Mouse (Mus musculus) stomach, embryonic 15.5 days (tissue): ENCODE data around the gene Gle1. TPM values are rescaled to one million over a fixed set of nuclear protein-coding genes. Genes with fewer than 3 reads are reported as not detected.

Experiments
- ATAC-seq: fragments of 200-750 bp; cut with Nextera tagmentation; 2 replicates; pipeline ENCODE4 v1.8.0; 2017; ENCODE audit warnings: low read depth, moderate number of reproducible peaks, moderate TSS enrichment; ENCODE audit not compliant: insufficient read depth, low FRiP score
- H3K27ac ChIP-seq: fragments of 300-500 bp; sonication (generic); 2 replicates; pipeline ENCODE4 v1.5.1; 2015; ENCODE audit warnings: mild to moderate bottlenecking, inconsistent platforms
- H3K27me3 ChIP-seq: fragments of 300-500 bp; sonication (generic); replicated peaks from 2 replicates; pipeline ENCODE4 v1.6.1; 2015; ENCODE audit warnings: inconsistent platforms
- H3K36me3 ChIP-seq: fragments of 300-500 bp; sonication (generic); 2 replicates; pipeline ENCODE4 v1.6.1; 2015; ENCODE audit warnings: inconsistent platforms
- H3K4me1 ChIP-seq: fragments of 300-500 bp; sonication (generic); 2 replicates; pipeline ENCODE4 v1.6.1; 2015; ENCODE audit warnings: inconsistent platforms
- H3K4me2 ChIP-seq: fragments of 300-500 bp; sonication (generic); 2 replicates; pipeline ENCODE4 v1.6.1; 2015; ENCODE audit warnings: mild to moderate bottlenecking, inconsistent platforms
- H3K4me3 ChIP-seq: fragments of 300-500 bp; sonication (generic); replicated peaks from 2 replicates; pipeline ENCODE4 v1.5.1; 2015; ENCODE audit warnings: inconsistent platforms
- H3K9ac ChIP-seq: fragments of 300-500 bp; sonication (generic); 2 replicates; pipeline ENCODE4 v1.6.1; 2015; ENCODE audit warnings: inconsistent platforms
- H3K9me3 ChIP-seq: fragments of 300-500 bp; sonication (generic); 2 replicates; pipeline ENCODE4 v1.6.1; 2016; ENCODE audit warnings: inconsistent platforms
- WGBS: fragments of 180-500 bp; shearing (Covaris S2); methylation state at CpG from one replicate; pipeline ENCODE4 v1.1.7; 2015; 5-methylcytosine and 5-hydroxymethylcytosine counted together
- polyA plus RNA-seq: library from polyadenylated mRNA; unstranded; fragments of >200 nt; fragmentation: Nextera tagmentation; extraction: Ambion mirVana; gene quantifications from 2 replicates; pipeline ENCODE4 v1.2.1, GENCODE M21; 2015

The Gle1 gene
- polyA plus RNA-seq, 1 experiment from 2014 or later: 49.3 TPM

DNA sequence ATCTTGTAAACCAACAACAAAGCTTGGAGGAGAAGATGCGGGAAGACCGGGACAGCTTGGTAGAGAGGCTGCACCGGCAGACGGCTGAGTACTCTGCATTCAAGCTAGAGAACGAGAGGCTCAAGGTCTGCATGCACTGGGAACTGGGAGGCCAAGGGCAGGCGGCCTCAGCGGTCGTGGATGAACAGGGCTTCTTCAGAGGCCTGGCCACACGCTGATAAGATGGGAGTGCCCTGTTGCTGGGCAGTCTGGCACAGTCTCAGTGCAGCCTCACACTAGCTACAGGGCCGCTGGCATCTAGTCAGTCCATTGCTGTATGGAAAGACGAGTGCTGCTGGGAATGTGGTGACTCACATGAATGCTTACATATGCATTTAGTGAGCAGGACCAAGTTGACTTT is 17.6 kb upstream of the Gle1 start:
- ATAC-seq: peak; percentile 84; the same call in 1 of the 2 replicates
- no peaks in the 10 kb centered on the region for H3K4me1 ChIP-seq
- no peak overlapping the region for H3K9ac ChIP-seq
- no peaks in the 10 kb centered on the region for H3K9me3 ChIP-seq
- WGBS: 88% methylated on average over 11 of the region's 11 CpGs
- H3K4me3 ChIP-seq: no peak overlapping the region
- H3K4me2 ChIP-seq: no peak overlapping the region
- H3K36me3 ChIP-seq: peaks cover 60% of the 10 kb centered on the region
- no peaks in the 10 kb centered on the region for H3K27me3 ChIP-seq
- H3K27ac ChIP-seq: no peak overlapping the region

DNA sequence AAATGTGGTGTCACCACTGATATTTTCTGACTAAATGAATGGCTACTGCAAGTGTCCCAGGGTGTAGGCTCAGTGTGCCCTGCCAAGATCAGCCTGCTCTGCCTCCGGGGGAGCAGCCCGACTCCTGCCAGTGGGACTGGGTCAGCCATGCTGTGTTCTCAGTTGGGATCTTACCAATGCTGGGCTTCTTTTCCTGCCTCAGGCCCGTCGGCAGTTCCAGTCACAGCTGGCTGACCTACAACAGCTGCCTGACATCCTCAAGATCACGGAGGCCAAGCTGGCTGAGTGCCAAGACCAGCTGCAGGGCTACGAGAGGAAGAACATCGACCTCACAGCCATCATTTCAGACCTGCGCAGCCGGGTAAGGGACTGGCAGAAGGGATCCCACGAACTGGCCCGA is 13.2 kb upstream of the Gle1 start:
- no peak for ATAC-seq
- H3K27me3 ChIP-seq: no peaks in the 10 kb centered on the region
- WGBS: 41% methylated on average over 11 of the region's 11 CpGs
- H3K4me1 ChIP-seq: no peaks in the 10 kb centered on the region
- no peak overlapping the region for H3K4me2 ChIP-seq
- no peak overlapping the region for H3K9ac ChIP-seq
- 0 out of 2 replicates have a peak overlapping the region, but pooled peaks have one; percentile 16 for H3K27ac ChIP-seq
- peaks cover 66% of the 10 kb centered on the region for H3K36me3 ChIP-seq
- no peaks in the 10 kb centered on the region for H3K9me3 ChIP-seq
- H3K4me3 ChIP-seq: no peak overlapping the region

DNA sequence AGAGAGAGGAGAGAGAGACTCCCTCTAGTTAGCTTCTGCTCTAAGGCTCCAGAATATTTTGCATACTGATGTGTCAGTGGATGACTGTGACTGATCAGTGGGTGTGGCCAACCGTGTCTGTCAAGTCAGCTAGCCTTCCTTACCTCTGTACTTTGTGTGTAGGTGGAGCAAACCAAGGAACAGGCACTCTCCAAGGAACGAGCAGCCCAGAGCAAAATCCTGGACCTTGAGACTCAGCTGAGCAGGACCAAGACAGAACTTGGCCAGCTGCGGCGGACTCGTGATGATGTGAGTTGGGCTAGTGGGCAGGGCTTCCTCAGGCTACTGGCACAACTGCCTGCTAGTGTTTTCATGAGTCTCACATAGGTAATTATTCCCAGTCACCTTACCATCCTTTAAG is 8.7 kb upstream of the Gle1 start:
- Histone ChIP-seq H3K27ac (no peak overlapping the region), H3K4me2 (no peak overlapping the region), H3K9me3 (no peaks in the 10 kb centered on the region), H3K27me3 (no peaks in the 10 kb centered on the region), H3K36me3 (peaks cover 63% of the 10 kb centered on the region), H3K9ac (no peak overlapping the region), H3K4me3 (no peak overlapping the region), H3K4me1 (no peaks in the 10 kb centered on the region)
- WGBS: 87% methylated on average over 5 of the region's 5 CpGs
- ATAC-seq: no peak

DNA sequence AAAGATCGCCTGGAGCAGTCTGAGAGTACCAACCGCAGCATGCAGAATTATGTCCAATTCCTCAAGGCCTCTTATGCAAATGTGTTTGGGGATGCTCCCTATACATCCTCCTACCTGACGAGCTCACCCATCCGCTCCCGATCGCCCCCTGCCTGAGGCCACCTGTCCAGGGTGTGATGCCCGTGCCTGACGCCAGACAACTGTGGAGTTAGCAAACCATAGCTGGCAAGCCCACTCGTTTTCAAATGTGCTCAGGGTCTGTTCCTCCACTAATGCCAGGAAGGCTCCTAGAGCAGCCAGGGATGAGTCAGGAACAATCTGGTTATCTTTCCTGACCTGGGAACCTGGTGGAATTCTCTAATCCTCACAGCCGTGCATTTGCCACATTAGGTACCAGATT is 4.7 kb upstream of the Gle1 start:
- no peak overlapping the region for H3K4me3 ChIP-seq
- no peaks in the 10 kb centered on the region for H3K27me3 ChIP-seq
- H3K4me2 ChIP-seq: no peak overlapping the region
- WGBS: 83% methylated on average over 10 of the region's 10 CpGs
- no peaks in the 10 kb centered on the region for H3K9me3 ChIP-seq
- H3K4me1 ChIP-seq: no peaks in the 10 kb centered on the region
- no peak overlapping the region for H3K9ac ChIP-seq
- no peak overlapping the region for H3K27ac ChIP-seq
- no peak for ATAC-seq
- H3K36me3 ChIP-seq: peaks cover 33% of the 10 kb centered on the region

DNA sequence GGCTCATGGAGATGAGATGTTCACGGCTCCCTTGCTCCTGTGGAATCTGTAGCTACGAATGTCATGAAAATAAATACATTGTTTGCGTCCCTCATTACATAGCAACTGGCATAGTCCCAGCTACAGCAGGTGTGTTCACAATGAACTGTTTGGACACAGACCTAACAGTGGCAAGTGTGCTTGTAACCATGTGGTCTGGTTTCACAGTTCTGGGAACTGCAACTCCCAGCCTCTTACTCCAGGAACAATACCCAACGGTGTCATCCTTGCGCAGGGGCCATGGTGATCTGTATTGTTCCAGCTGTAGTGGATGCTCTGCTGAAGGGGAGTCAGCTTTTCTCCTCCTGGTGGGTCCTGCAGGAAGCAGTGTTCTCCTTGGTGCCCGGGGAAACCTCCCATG is 4.0 kb upstream of the Gle1 start:
- H3K4me1 ChIP-seq: peaks cover 3% of the 10 kb centered on the region; the same call in 1 of the 2 replicates
- ATAC-seq: no peak
- H3K27me3 ChIP-seq: no peaks in the 10 kb centered on the region
- no peak overlapping the region for H3K9ac ChIP-seq
- no peak overlapping the region for H3K4me3 ChIP-seq
- H3K4me2 ChIP-seq: no peak overlapping the region
- WGBS: 89% methylated on average over 6 of the region's 6 CpGs
- no peak overlapping the region for H3K27ac ChIP-seq
- peaks cover 26% of the 10 kb centered on the region for H3K36me3 ChIP-seq
- no peaks in the 10 kb centered on the region for H3K9me3 ChIP-seq

DNA sequence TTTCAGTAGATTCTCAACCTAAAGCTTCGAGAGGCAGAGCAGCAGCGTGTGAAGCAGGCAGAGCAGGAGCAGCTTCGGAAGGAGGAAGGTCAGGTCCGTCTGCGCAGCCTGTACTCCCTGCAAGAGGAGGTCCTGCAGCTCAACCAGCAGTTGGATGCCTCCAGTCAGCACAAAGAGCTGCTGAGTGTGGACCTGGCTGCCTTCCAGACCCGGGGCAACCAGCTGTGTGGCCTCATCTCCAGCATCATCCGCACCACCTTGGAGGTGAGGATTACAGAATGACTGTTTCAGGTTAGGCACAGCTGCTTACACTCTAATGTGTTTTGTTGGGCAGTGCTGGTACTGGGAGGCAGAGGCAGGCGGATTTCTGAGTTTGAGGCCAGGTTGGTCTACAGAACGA is 4.8 kb downstream of the Gle1 start:
- no peak overlapping the region for H3K4me2 ChIP-seq
- no peak for ATAC-seq
- no peak overlapping the region for H3K27ac ChIP-seq
- H3K9me3 ChIP-seq: no peaks in the 10 kb centered on the region
- H3K27me3 ChIP-seq: no peaks in the 10 kb centered on the region
- WGBS: 91% methylated on average over 9 of the region's 9 CpGs
- H3K4me3 ChIP-seq: no peak overlapping the region
- H3K36me3 ChIP-seq: peaks cover 45% of the 10 kb centered on the region
- no peak overlapping the region for H3K9ac ChIP-seq
- peaks cover 3% of the 10 kb centered on the region; the same call in 1 of the 2 replicates for H3K4me1 ChIP-seq

DNA sequence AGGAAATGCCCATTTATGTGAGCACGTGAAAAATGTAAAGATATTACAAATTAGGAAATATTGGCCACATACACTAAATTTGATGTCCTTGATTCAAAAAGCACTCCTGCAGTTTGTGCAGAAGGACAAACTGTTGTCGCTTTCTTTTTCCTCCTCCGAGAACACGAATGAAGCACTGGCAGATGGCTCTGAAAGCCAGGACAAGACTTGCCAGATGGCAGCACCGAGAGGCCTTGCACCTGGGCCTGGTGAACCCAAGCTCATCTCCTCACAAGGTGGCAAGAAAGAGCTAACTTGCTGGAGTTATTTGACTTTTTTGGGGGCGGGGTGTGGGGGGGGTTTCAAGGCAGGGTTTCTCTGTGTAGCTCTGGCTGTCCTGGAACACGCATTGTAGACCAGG is 5.6 kb downstream of the Gle1 start:
- Histone ChIP-seq H3K36me3 (peaks cover 45% of the 10 kb centered on the region), H3K27me3 (no peaks in the 10 kb centered on the region), H3K4me3 (no peak overlapping the region), H3K4me1 (peaks cover 3% of the 10 kb centered on the region; the same call in 1 of the 2 replicates), H3K9me3 (no peaks in the 10 kb centered on the region), H3K27ac (no peak overlapping the region), H3K9ac (no peak overlapping the region), H3K4me2 (no peak overlapping the region)
- 94% methylated on average over 7 of the region's 7 CpGs for WGBS
- ATAC-seq: no peak

DNA sequence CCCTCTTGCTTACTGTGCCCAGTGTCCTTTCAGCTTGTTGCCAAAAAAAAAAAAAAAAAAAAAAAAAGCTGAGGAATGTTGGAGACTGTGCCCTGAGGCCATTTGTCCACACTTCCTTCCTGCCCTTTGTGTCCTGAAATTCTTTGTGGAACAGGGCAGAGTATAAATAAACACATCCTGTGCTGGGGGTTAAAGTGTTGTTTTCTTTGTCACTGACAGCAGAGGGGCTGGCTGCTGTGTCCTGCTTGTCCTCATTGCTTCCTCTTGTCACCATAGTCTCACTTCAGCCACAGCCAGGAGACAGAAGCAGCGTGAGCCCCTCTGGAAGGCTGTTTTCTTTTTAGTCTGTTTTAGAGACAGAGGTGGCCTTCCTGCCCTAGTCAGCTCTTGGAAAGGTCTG is 9.5 kb downstream of the Gle1 start:
- ATAC-seq: no peak
- Histone ChIP-seq H3K4me3 (no peak overlapping the region), H3K27me3 (no peaks in the 10 kb centered on the region), H3K4me2 (no peak overlapping the region), H3K36me3 (peaks cover 55% of the 10 kb centered on the region), H3K4me1 (no peaks in the 10 kb centered on the region), H3K27ac (peak overlapping the region; percentile 46; the same call in 1 of the 2 replicates), H3K9ac (no peak overlapping the region), H3K9me3 (no peaks in the 10 kb centered on the region)
- 30% methylated on average over 1 of the region's 1 CpGs for WGBS

DNA sequence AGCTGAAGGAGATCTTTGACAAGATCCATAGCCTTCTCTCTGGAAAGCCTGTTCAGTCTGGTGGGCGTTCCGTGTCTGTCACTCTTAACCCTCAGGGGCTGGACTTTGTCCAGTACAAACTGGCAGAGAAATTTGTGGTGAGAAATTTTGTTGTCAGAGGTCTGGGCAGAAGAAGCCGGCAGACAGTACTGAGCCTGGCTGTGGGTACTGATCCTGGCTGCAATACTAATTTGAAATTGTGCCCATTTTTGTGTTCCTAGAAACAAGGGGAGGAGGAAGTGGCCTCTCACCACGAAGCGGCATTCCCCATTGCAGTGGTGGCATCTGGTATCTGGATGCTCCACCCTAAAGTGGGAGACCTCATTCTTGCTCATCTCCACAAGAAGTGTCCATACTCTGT is 13.7 kb downstream of the Gle1 start:
- no peak overlapping the region for H3K27ac ChIP-seq
- no peak overlapping the region for H3K4me2 ChIP-seq
- ATAC-seq: no peak
- WGBS: 95% methylated on average over 5 of the region's 5 CpGs
- H3K9ac ChIP-seq: no peak overlapping the region
- peaks cover 53% of the 10 kb centered on the region for H3K36me3 ChIP-seq
- no peaks in the 10 kb centered on the region for H3K9me3 ChIP-seq
- H3K27me3 ChIP-seq: no peaks in the 10 kb centered on the region
- H3K4me1 ChIP-seq: no peaks in the 10 kb centered on the region
- no peak overlapping the region for H3K4me3 ChIP-seq

DNA sequence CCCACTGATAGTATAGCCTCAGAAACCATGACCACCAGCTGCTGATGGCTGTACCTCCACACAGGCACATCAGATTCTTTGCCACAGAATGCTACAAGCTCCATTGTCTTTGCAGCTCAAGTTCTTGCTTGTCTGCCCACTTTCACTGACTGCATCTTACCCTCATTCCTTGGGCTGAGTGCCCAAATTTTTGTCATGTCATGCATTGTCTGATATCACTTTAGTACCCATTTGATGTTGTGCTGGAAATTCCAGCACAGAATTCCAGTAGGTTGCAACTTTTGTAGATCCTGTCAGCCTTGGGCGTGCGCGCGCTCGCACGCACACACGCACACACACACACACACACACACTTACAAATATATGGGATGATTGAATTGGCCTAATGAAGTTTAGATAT is 26.0 kb downstream of the Gle1 start:
- no peaks in the 10 kb centered on the region for H3K27me3 ChIP-seq
- 95% methylated on average over 7 of the region's 7 CpGs for WGBS
- no peak overlapping the region for H3K4me3 ChIP-seq
- no peak for ATAC-seq
- H3K36me3 ChIP-seq: 0 out of 2 replicates have a peak, but pooled peaks cover 7% of the 10 kb centered on the region
- no peaks in the 10 kb centered on the region for H3K9me3 ChIP-seq
- no peak overlapping the region for H3K4me2 ChIP-seq
- H3K9ac ChIP-seq: no peak overlapping the region
- no peak overlapping the region for H3K27ac ChIP-seq
- peaks cover 11% of the 10 kb centered on the region; the same call in 1 of the 2 replicates for H3K4me1 ChIP-seq

DNA sequence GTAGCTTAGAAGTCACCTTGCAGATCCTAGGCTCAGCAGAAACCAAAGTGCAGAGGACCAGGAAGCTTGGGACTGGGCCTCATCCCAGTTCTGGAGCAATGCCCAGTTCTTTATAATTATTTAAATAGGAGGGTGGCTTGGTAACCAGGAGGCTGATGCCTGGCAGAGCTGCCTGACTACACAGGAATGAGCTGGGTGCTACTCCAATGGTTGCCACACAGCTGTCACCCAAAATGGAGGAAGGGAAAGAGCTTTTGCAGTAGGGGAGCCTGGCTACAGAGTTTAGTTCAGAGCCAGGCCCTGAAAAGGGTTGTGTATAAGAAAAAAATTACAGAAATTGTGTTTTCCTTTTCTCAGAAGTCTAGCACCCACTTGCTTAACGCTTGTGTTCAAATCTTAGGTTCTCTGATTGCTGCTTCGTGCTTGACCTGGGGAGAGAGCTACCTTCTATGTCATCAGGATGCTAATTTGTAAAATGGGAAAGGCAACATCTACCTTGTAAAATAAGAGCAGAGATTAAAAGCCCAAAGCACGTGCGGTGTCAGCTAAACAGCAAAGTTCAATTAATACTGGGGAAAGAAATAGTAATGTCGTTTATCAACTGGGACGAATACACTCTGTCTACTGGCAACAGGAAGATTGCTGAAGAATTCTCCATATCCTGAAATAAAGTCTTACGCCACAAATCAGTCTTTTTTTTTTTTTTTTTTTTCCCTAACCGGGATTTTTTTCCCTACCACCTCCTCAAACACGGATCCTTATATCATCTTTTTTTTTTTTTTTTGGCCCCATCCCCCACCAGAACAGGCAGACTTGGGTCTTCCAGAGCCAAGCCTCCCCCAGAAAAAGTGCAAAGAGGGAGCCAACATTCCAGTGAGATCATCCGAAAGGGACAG is 29.4 kb downstream of the Gle1 start:
- H3K4me2 ChIP-seq: peak overlapping the region; percentile 58
- no peak for ATAC-seq
- WGBS: 12% methylated on average over 10 of the region's 10 CpGs
- H3K36me3 ChIP-seq: no peaks in the 10 kb centered on the region
- H3K27me3 ChIP-seq: no peaks in the 10 kb centered on the region
- peak overlapping the region; percentile 97 for H3K4me3 ChIP-seq
- H3K9ac ChIP-seq: peak overlapping the region; percentile 44
- H3K4me1 ChIP-seq: peaks cover 27% of the 10 kb centered on the region
- H3K9me3 ChIP-seq: no peaks in the 10 kb centered on the region
- peak overlapping the region; percentile 92 for H3K27ac ChIP-seq

DNA sequence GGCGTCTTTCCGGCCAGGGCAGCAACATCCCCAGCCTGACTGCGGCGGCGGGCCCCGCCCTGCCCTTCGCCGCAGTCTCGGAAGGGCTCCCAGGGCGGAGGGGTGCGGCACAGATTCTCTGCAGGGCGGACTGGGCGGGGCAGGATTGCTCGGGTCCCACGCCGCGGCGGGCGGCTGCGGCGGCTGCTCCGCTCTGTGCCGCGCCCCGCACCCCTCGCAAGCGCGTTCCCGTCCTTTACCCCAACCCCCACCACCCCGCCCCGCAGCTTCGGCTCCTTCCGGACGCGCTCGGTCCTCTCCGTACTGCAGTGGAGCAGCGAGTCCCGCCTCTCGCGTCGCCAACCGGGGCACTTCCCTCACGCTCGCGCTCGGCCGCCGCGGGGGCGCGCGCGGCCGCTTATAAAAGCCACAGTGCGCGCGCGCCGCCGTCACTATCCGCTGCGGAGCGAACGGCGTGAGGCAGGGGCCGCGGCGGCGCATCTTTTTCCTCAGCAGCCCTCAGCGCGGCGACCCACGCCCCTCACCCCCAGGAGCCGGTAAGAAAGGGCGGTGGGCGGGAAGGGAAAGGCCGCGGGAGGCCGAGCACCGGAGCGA is 30.1 kb downstream of the Gle1 start, which contains the start of gene Sptan1:
Gene Sptan1, plus strand, starts transcription at position 311 of the 594 bp plus-strand sequence.
- peak within 1 kb of the TSS; percentile 58 for H3K4me2 ChIP-seq
- no peaks in the 10 kb centered on the region for H3K27me3 ChIP-seq
- H3K4me3 ChIP-seq: peak within 1 kb of the TSS; percentile 97
- H3K36me3 ChIP-seq: no peaks in the 10 kb centered on the region
- H3K27ac ChIP-seq: peak within 1 kb of the TSS; percentile 92
- WGBS: under 1% methylated on average over 75 of the region's 82 CpGs
- ATAC-seq: peak; percentile 99
- H3K9ac ChIP-seq: peak within 1 kb of the TSS; percentile 94
- H3K4me1 ChIP-seq: peaks cover 30% of the 10 kb centered on the region
- H3K9me3 ChIP-seq: no peaks in the 10 kb centered on the region
